Mouse (Mus musculus): Measurements from ENCODE around the gene Gm38100.

DNA sequence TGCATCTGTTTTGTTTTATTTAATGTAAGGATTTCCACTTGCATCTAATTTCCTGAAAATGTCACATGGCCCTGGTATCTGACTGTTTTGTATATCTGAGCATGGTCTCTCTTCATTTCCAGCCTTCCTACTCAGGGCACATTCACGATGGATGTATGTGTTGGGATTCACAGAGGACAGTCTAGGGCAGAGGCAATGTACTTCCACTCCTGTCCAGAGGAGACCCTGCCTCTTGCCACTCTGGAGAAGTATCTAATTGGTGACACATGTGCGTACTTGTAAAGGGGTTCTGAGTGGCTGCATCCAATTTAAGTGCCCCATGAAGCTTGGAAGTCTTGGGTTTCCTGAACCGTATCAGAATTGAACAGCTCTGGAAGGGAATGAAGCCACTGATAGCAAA lies 30.3 kb downstream of the Gm38100 start:
- no peak for TF ChIP-seq GATA1 (IDR thresholded peaks at IDR 0.05; ENCODE audit: borderline replicate concordance, low read length)
- TF ChIP-seq FLI1 (IDR thresholded peaks at IDR 0.05; ENCODE audit: low read length) = no peak

Measured in megakaryocyte, embryonic 14.5 days (primary cell).